Mouse (Mus musculus): ENCODE results near the gene Tmem269.

GRCm38 (mm10) chr4:119232410-119233255 lies 14.6 kb upstream of the Tmem269 start, which contains the start of the genes AU022252 and P3h1:
- no peak for TF ChIP-seq MAX (IDR thresholded peaks at IDR 0.05)
- no peak for TF ChIP-seq USF1 (IDR thresholded peaks at IDR 0.05; ENCODE audit: low read depth)
- TF ChIP-seq CTCF (IDR thresholded peaks at IDR 0.05; ENCODE audit: control insufficient read depth, insufficient read depth, insufficient read length): no peak
- TF ChIP-seq MYOD1 (IDR thresholded peaks at IDR 0.05; ENCODE audit: control insufficient read depth, insufficient read length, low read depth): no peak
- no peak for TF ChIP-seq MYOG (IDR thresholded peaks at IDR 0.05; ENCODE audit: control insufficient read depth, extremely low read depth, insufficient read length)
- no peak for TF ChIP-seq CEBPB (IDR thresholded peaks at IDR 0.05; ENCODE audit: low read depth)
- TF ChIP-seq FOSL1 (IDR thresholded peaks at IDR 0.05; ENCODE audit: insufficient read depth, low read length, poor library complexity, severe bottlenecking): no peak
